Mouse (Mus musculus) G1E (cell line): ENCODE measurements at regions not wholly inside any gene's neighbourhood (a gene's known extent, or its start where the extent isn't known, plus 50 kb on each side); places are given as distances from the start of the nearest gene placed in this dataset.

Experiments
- ATAC-seq: 2 replicates; pipeline ENCODE4 v1.8.0; 2016; ENCODE audit warnings: mild to moderate bottlenecking; ENCODE audit not compliant: insufficient number of reproducible peaks, poor library complexity, low FRiP score, severe bottlenecking; ENCODE audit errors: extremely low read depth
- DNase-seq: peaks from one replicate; pipeline ENCODE4 v3.0.0; 2012; ENCODE audit warnings: low spot score
- H3K27me3 ChIP-seq: 2 replicates; pipeline ENCODE4 v1.6.1; 2012; ENCODE audit warnings: mild to moderate bottlenecking, low read length, inconsistent platforms; ENCODE audit not compliant: insufficient read depth
- H3K36me3 ChIP-seq: replicated peaks from 2 replicates; pipeline ENCODE3; 2012; ENCODE audit warnings: mild to moderate bottlenecking, inconsistent platforms
- H3K4me1 ChIP-seq: 2 replicates; pipeline ENCODE4 v1.6.1; 2012; ENCODE audit warnings: low read depth, low read length, inconsistent platforms, mixed read lengths; ENCODE audit not compliant: insufficient read depth
- H3K4me3 ChIP-seq: 2 replicates; pipeline ENCODE4 v1.5.1; 2012; ENCODE audit warnings: low read depth, mild to moderate bottlenecking, inconsistent platforms, low read length, moderate library complexity, mixed read lengths
- H3K9me3 ChIP-seq: replicated peaks from 2 replicates; pipeline ENCODE4 v1.6.1; 2012; ENCODE audit warnings: inconsistent platforms
- CTCF ChIP-seq: IDR thresholded peaks from 2 replicates; pipeline ENCODE4 v1.5.1; 2012; ENCODE audit warnings: low read depth, low read length, inconsistent platforms, mixed read lengths
- GATA1 ChIP-seq: IDR thresholded peaks from 2 replicates; pipeline ENCODE4 v1.6.1; 2012; ENCODE audit warnings: borderline replicate concordance, low read length, inconsistent platforms, mixed read lengths
- GATA2 ChIP-seq: IDR thresholded peaks from 2 replicates; pipeline ENCODE4 v1.6.1; 2012; ENCODE audit warnings: low read depth, low read length, inconsistent platforms, borderline replicate concordance
- POLR2AphosphoS5 ChIP-seq: IDR thresholded peaks from 2 replicates; pipeline ENCODE4 v1.6.1; 2012; ENCODE audit warnings: low read depth, low read length, inconsistent platforms; ENCODE audit not compliant: insufficient replicate concordance
- TAL1 ChIP-seq: conservative IDR thresholded peaks from 2 replicates; pipeline ENCODE4 v1.6.1; 2012; ENCODE audit warnings: low read depth, low read length, inconsistent platforms, mixed read lengths

GRCm38 (mm10) chr13:51279642-51280387 lies 109.0 kb downstream of the Nxnl2 start:
- Histone ChIP-seq H3K36me3 (no peaks in the 10 kb centered on the region), H3K27me3 (no peaks in the 10 kb centered on the region), H3K4me1 (no peaks in the 10 kb centered on the region), H3K9me3 (peaks cover 56% of the 10 kb centered on the region), H3K4me3 (no peak overlapping the region)
- no peak for DNase-seq
- ATAC-seq = no peak
- no peak for TF ChIP-seq POLR2AphosphoS5
- TF ChIP-seq GATA1 = no peak
- TF ChIP-seq GATA2 = no peak
- TF ChIP-seq TAL1 = no peak
- TF ChIP-seq CTCF = no peak

GRCm38 (mm10) chr13:51280388-51280753 lies 109.5 kb downstream of the Nxnl2 start:
- ATAC-seq (no peak), DNase-seq (no peak)
- TF ChIP-seq CTCF (no peak), TAL1 (no peak), GATA1 (no peak), GATA2 (no peak), POLR2AphosphoS5 (no peak)
- Histone ChIP-seq H3K9me3 (peaks cover 55% of the 10 kb centered on the region), H3K36me3 (no peaks in the 10 kb centered on the region), H3K27me3 (no peaks in the 10 kb centered on the region), H3K4me1 (no peaks in the 10 kb centered on the region), H3K4me3 (no peak overlapping the region)

- Histone ChIP-seq H3K9me3 (peaks cover 37% of the 10 kb centered on the region), H3K36me3 (no peaks in the 10 kb centered on the region), H3K27me3 (no peaks in the 10 kb centered on the region), H3K4me3 (no peak overlapping the region), H3K4me1 (no peaks in the 10 kb centered on the region)
- TF ChIP-seq CTCF = no peak
- no peak for TF ChIP-seq GATA2
- no peak for TF ChIP-seq GATA1
- ATAC-seq (no peak), DNase-seq (no peak)
Measured at GRCm38 (mm10) chr13:51284679-51285078, 113.9 kb downstream of the Nxnl2 start.

DNA sequence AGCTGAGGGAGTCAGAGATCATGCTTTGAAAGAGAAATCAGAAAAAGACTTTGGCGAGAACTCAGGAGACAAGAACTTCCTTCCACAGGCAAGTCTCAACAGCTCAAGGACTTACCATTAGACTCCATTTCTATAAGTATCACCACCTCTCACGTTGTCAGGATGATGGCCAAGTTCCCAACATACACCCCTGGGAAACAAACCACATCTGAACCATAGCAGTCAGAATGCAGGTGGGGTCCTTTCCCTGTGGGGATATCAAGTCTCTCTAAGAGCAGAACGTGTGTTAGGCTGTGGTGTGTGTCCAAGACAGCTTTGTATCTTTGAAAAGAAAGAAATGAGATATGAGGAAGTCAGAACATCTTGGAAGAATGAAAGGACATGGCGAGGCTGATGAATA lies 118.6 kb downstream of the Nxnl2 start:
- peaks cover 42% of the 10 kb centered on the region for H3K9me3 ChIP-seq

GRCm38 (mm10) chr13:51290021-51290424 lies 118.4 kb upstream of the S1pr3 start:
- Histone ChIP-seq H3K4me3 (no peak overlapping the region), H3K9me3 (peaks cover 39% of the 10 kb centered on the region), H3K4me1 (no peaks in the 10 kb centered on the region), H3K27me3 (no peaks in the 10 kb centered on the region), H3K36me3 (no peaks in the 10 kb centered on the region)
- TF ChIP-seq TAL1 (no peak), GATA1 (no peak), POLR2AphosphoS5 (no peak), GATA2 (no peak), CTCF (no peak)
- DNase-seq = no peak
- ATAC-seq = no peak

More for the DNA sequence above, 118.6 kb downstream of the Nxnl2 start:
- ATAC-seq (no peak), DNase-seq (no peak)
- Histone ChIP-seq H3K36me3 (no peaks in the 10 kb centered on the region), H3K4me3 (no peak overlapping the region), H3K4me1 (no peaks in the 10 kb centered on the region), H3K27me3 (no peaks in the 10 kb centered on the region)
- TF ChIP-seq POLR2AphosphoS5 = no peak
- no peak for TF ChIP-seq GATA2
- TF ChIP-seq GATA1 = no peak
- no peak for TF ChIP-seq CTCF
- TF ChIP-seq TAL1 = no peak

DNA sequence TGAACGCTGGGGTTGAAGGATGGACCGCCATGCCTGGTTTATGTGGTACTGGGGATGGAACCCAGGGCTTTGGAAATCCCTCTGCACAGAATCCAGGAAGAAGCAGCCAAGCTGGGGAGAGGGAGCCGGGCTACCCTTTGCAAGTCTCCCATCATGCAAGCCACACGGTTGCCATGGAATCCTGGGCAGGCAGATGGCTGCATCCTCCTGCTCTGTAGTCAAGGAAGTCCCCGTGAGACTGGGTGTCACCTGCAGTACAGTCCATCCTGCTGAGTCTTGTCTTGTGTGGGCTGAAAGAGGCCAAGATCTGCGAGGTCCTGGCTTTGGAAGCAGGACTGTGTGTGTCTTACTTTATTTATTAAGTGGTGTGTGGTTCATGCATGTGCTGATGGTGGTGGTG lies 117.5 kb upstream of the S1pr3 start:
- Histone ChIP-seq H3K9me3 (peaks cover 41% of the 10 kb centered on the region), H3K27me3 (no peaks in the 10 kb centered on the region), H3K4me1 (no peaks in the 10 kb centered on the region), H3K4me3 (no peak overlapping the region), H3K36me3 (no peaks in the 10 kb centered on the region)
- no peak for TF ChIP-seq GATA1
- TF ChIP-seq TAL1 = no peak
- no peak for TF ChIP-seq GATA2
- TF ChIP-seq POLR2AphosphoS5 = no peak
- TF ChIP-seq CTCF = no peak
- ATAC-seq (no peak), DNase-seq (no peak)
